Mouse (Mus musculus): ENCODE measurements around the gene Atp6v1e2.
A peak's percentile ranks its signal among the peaks of the same experiment; 100 is the strongest.

The Atp6v1e2 gene

DNA sequence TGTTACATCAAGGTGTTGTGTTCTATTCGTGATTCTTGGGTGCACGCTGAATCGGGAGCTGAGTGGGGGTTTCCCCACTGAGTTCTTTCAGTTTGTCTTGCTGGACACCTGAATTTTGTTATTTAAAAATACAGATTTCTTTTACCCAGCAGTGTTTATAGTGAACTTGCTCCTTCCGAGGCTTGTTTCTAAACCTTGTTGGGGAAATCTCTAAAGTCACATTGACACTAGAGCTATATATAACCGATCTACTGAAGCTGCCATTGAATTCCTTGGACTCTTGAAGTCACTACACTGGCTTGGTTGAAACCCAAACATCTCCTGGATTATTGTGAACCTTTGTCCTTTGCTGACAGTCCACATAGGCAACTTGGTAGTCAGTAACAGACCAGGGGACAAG, 9.5 kb upstream of the Atp6v1e2 start:
- H3K27me3 ChIP-seq (ENCODE audit: control insufficient read depth, insufficient read depth, low read length, poor library complexity, severe bottlenecking), result no peaks in the 10 kb centered on the region
- no peak for DNase-seq (ENCODE audit: low read depth, low spot score)
- H3K36me3 ChIP-seq (ENCODE audit: control insufficient read depth, insufficient read depth, low read length, poor library complexity, severe bottlenecking), result no peaks in the 10 kb centered on the region

DNA sequence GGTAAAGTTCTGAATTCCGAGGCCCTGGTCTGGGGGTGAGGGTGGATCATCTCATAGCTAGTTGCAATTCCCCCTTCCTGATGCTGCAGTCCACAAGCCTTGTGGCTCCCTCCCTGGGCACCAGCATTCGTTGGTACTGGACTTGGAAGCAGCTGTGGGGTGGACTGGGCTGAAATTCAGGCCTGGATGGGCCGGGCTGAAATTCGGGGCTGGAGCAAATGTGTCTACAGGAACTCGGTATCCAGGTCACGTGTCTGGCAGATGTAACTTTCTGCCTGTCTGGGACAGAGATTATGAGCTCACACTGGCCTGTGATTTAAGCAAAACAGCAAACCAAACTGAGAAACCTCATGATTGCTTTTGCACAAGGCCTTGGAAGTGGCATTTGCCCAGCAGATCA, 1.1 kb upstream of the Atp6v1e2 start:
- DNase-seq (ENCODE audit: low read depth, low spot score), result no peak
- Histone ChIP-seq H3K36me3 (ENCODE audit: control insufficient read depth, insufficient read depth, low read length, poor library complexity, severe bottlenecking) (no peaks in the 10 kb centered on the region), H3K27me3 (ENCODE audit: control insufficient read depth, insufficient read depth, low read length, poor library complexity, severe bottlenecking) (no peaks in the 10 kb centered on the region)

DNA sequence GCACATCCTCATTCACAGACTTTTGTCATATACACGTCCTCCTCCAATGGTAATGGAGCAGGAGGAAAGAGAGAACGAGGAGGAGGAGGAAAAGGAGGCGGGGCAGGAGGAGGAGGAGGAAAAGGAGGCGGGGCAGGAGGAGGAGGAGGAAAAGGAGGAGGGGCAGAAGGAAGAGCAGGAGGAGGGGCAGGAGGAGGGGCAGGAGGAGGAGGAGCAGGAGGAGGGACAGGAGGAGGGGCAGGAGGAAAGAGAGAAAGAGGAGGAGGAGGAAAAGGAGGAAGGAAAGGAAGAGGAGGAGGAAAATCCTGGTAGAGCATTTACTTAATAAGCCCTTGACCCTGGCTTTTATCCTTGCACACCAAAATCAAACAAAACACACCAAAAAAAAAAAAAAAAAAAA, 1.6 kb downstream of the Atp6v1e2 start:
- H3K36me3 ChIP-seq (ENCODE audit: control insufficient read depth, insufficient read depth, low read length, poor library complexity, severe bottlenecking), result no peaks in the 10 kb centered on the region
- no peak for DNase-seq (ENCODE audit: low read depth, low spot score)
- H3K27me3 ChIP-seq (ENCODE audit: control insufficient read depth, insufficient read depth, low read length, poor library complexity, severe bottlenecking), result no peaks in the 10 kb centered on the region

DNA sequence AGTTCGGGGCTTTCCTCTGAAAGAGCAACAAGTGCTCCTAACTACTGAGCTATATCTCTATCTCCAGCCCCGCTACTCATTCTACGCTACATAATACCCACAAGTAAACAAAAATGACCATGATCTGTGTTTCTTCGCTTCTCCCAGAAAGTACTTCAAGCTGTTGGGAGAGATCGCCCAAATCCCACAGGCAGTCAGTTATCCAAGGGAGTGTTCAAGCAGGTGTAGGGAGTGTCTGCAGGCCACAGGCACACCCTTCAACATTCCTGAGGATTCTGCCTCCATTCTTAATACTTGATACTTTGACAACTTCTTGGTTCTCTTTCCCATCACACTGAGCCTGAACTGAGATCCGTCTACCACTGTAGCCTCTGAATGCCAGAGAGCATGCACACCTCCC, 4.5 kb downstream of the Atp6v1e2 start:
- H3K36me3 ChIP-seq (ENCODE audit: control insufficient read depth, insufficient read depth, low read length, poor library complexity, severe bottlenecking), result no peaks in the 10 kb centered on the region
- no peaks in the 10 kb centered on the region for H3K27me3 ChIP-seq (ENCODE audit: control insufficient read depth, insufficient read depth, low read length, poor library complexity, severe bottlenecking)
- no peak for DNase-seq (ENCODE audit: low read depth, low spot score)

DNA sequence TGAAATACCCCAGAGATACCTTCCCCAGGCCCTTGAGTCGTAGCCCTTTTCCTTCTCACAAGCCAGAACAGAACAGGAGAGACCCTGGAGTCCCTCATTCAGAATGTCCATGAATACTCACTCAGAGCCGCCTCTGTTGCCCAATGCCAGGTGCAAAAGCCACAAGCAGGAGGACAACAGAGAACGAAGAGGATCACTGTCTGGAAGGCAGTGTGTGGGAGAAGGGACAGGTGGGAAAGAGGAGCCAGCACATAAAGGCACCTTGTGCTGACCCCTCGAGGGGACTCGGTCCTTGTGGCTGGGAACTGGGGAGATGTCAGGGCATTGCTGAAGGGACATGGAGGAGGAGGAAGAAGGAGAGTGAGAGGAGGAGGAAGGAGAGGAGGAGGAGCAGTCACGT, 5.6 kb downstream of the Atp6v1e2 start:
- Histone ChIP-seq H3K36me3 (ENCODE audit: control insufficient read depth, insufficient read depth, low read length, poor library complexity, severe bottlenecking) (no peaks in the 10 kb centered on the region), H3K27me3 (ENCODE audit: control insufficient read depth, insufficient read depth, low read length, poor library complexity, severe bottlenecking) (no peaks in the 10 kb centered on the region)
- no peak for DNase-seq (ENCODE audit: low read depth, low spot score)

DNA sequence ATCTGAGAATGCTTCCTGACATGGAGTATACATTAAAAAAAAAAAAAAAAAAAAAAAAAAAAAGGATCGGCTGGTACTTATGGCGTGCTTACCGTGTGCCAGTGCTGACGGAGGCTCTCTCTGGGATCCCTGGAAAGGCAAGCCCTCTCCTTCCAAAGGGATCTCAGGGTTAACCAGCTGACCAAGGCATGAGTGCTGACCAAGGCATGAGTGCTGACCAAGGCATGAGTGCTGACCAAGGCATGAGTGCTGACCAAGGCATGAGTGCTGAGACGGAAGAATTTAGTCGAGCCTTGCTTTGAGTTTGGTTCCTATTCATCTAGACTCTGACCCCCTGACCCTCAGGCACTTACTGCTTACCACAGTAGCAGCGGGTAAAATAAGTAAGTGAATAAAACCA, 9.0 kb downstream of the Atp6v1e2 start:
- no peaks in the 10 kb centered on the region for H3K27me3 ChIP-seq (ENCODE audit: control insufficient read depth, insufficient read depth, low read length, poor library complexity, severe bottlenecking)
- DNase-seq (ENCODE audit: low read depth, low spot score), result no peak
- no peaks in the 10 kb centered on the region for H3K36me3 ChIP-seq (ENCODE audit: control insufficient read depth, insufficient read depth, low read length, poor library complexity, severe bottlenecking)

DNA sequence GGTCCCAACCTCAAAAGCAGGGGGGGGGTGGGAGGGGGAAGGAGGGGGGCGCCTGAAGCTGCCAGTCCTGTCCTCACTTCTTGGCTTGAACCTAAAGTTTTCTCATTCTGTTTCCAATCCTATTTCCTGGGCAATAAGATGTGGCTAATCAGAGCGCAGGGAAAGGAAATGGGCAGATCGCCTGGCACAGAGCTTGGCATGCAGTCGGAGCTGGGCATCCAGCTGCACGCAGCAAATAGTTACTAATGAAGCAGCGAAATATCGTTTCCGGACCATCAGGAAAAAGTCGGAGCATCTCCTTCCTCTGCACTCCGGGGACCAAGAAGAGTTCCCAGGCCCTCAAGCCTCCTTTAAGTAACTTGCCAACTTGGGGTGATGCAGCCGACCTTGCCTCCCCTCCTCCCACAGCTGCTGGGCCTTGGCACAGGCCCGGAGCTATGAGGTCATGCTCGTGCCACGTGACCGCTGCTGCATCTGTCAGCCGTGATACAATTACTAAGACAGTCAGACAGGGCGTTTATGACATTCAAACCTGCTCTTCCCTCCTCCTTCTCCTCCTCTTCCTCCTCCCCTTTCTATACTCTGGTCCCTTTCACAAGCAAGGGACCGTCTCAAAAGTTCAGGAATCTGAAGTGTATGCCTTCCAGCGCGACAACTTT, 10.1 kb downstream of the Atp6v1e2 start:
- Histone ChIP-seq H3K36me3 (ENCODE audit: control insufficient read depth, insufficient read depth, low read length, poor library complexity, severe bottlenecking) (no peaks in the 10 kb centered on the region), H3K27me3 (ENCODE audit: control insufficient read depth, insufficient read depth, low read length, poor library complexity, severe bottlenecking) (no peaks in the 10 kb centered on the region)
- peak; percentile 70 for DNase-seq (ENCODE audit: low read depth, low spot score)

DNA sequence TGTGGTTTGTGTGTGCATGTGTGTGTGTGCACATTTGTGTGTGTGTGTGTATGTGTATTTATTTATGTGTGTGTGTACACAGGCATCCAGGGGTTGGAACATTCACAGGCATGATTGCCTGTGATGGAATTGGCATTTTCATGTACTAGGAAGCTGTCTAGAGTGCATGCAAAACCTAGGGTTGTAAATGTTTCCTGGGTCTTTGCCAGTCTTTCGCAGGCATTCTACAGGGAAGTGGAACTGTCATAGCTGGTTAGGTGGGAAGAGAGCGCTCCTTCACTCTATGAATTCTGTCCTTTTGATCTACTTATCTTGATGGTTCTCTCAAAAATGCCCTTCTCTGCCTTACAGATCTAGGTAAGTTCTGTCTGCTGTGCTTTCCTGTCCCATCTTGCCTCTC, 10.6 kb downstream of the Atp6v1e2 start:
- Histone ChIP-seq H3K27me3 (ENCODE audit: control insufficient read depth, insufficient read depth, low read length, poor library complexity, severe bottlenecking) (no peaks in the 10 kb centered on the region), H3K36me3 (ENCODE audit: control insufficient read depth, insufficient read depth, low read length, poor library complexity, severe bottlenecking) (no peaks in the 10 kb centered on the region)
- DNase-seq (ENCODE audit: low read depth, low spot score), result no peak

DNA sequence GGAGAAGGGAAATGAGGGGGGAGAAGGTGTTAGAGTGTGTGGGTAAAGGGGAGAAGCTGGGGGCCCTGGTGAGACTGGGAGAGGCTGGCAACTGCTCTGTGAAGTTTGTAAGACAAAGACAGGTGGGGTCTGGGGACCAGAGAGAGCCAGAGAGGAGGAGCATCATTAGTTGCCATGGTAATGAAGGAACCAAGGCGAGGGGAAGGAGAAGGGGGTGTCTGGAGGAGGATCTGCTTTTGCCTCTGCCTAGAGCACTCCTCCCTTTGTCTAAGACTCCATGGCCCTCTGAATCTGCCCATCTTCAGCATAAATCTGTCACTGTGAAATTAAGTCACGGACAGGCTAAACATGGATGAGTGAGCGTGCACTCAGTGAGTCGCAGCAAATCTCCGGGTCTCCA, 14.8 kb downstream of the Atp6v1e2 start:
- no peak for DNase-seq (ENCODE audit: low read depth, low spot score)
- H3K36me3 ChIP-seq (ENCODE audit: control insufficient read depth, insufficient read depth, low read length, poor library complexity, severe bottlenecking), result no peaks in the 10 kb centered on the region

DNA sequence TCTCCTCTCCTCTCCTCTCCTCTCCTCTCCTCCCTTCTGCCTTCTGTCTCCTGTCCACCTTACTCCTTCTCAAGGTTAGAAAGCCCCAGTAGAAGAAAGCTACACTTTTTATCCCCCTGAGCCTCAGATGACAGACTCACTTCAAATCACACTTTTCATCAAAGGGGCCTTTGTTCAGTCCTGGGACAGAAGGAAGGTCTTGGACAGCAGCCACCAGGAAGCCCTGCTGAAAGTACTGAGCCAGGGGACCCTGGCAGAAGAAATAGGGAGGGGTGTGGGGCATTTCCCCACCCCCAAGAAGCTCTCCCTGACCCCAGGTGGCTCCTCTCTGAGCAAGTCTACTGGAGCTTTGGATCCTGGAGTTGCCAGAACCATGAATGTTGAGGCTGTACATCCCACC, 17.7 kb downstream of the Atp6v1e2 start:
- no peaks in the 10 kb centered on the region for H3K27me3 ChIP-seq (ENCODE audit: control insufficient read depth, insufficient read depth, low read length, poor library complexity, severe bottlenecking)
- H3K36me3 ChIP-seq (ENCODE audit: control insufficient read depth, insufficient read depth, low read length, poor library complexity, severe bottlenecking), result no peaks in the 10 kb centered on the region
- DNase-seq (ENCODE audit: low read depth, low spot score), result no peak

More for the DNA sequence above, 14.8 kb downstream of the Atp6v1e2 start:
- H3K27me3 ChIP-seq (ENCODE audit: control insufficient read depth, insufficient read depth, low read length, poor library complexity, severe bottlenecking), result no peaks in the 10 kb centered on the region

DNA sequence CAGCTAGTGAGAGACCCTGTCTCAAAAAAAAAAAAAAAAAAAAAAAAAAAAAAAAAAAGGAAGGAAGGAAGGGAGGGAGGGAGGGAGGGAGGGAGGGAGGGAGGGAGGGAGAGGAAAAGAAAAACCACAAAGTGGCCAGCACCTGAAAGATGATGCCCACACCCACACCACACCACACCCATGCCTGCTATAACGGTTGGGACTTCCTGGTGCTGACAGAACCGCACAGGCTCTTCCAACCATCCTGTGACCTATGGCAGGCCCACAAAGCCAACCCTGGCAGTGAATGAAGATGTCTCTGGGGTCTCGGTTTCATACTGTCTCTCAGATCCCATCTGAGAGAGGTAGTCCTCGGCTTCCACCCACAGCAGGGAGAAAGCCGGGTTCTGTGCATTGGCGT, 18.3 kb downstream of the Atp6v1e2 start:
- no peaks in the 10 kb centered on the region for H3K36me3 ChIP-seq (ENCODE audit: control insufficient read depth, insufficient read depth, low read length, poor library complexity, severe bottlenecking)
- H3K27me3 ChIP-seq (ENCODE audit: control insufficient read depth, insufficient read depth, low read length, poor library complexity, severe bottlenecking), result no peaks in the 10 kb centered on the region
- DNase-seq (ENCODE audit: low read depth, low spot score), result no peak

DNA sequence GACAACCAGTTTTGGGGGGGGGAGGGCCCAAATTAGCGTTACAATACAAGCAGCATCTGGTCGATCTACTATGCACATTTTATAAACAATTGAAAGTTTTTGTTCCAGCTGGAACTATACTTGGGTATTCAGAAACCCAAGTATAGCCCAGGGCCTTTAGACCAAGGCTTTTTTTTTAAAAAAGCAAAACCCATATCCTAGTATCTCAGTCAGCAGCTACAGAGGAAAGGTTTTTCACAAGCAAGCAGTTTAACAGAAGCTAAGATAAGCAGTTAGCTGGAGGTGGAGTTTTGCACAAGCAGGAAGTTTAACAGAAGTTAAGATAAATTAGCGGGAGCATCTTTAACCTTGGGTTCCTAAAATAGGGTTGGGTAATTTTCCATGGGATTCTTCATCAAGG, 20.9 kb downstream of the Atp6v1e2 start:
- Histone ChIP-seq H3K27me3 (ENCODE audit: control insufficient read depth, insufficient read depth, low read length, poor library complexity, severe bottlenecking) (no peaks in the 10 kb centered on the region), H3K36me3 (ENCODE audit: control insufficient read depth, insufficient read depth, low read length, poor library complexity, severe bottlenecking) (no peaks in the 10 kb centered on the region)
- no peak for DNase-seq (ENCODE audit: low read depth, low spot score)

DNA sequence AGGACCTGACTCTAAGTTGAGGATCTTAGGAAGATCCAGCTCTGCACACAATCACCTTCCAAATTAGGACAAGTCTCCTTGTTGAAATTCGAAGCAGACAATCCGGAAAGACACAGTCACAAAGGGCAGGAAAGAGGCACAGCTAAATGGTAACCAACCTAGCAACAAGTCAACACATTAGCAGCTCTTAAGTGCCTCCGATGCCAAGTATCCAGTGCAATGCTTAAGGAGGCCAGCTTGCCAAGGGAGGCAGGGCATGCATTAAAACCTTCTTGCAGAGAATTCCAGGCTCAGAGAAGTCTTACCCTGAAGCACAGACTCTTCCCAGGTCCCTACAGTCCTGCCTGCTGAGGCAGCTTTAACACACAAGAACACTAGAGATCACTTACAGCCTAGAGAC, 23.0 kb downstream of the Atp6v1e2 start:
- DNase-seq (ENCODE audit: low read depth, low spot score), result no peak
- Histone ChIP-seq H3K36me3 (ENCODE audit: control insufficient read depth, insufficient read depth, low read length, poor library complexity, severe bottlenecking) (no peaks in the 10 kb centered on the region), H3K27me3 (ENCODE audit: control insufficient read depth, insufficient read depth, low read length, poor library complexity, severe bottlenecking) (no peaks in the 10 kb centered on the region)

DNA sequence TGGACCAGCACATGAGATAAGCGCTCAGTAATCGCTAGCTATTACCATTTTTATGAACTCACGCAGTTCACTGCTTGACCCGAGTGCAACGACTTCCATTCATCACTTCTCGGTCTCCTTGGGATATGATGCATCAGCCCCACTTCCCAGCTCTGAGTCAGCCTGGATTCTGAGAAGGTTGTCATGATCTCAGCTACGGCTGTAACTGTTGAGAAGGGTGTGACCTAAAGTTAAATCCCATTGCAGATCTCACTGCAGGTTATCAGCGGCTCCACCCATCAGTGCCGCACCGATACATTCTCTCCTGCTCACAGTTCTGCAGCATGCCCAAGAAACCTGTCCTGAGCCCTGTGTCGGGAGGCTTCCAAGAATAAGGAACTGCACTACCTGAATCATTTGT, 28.0 kb downstream of the Atp6v1e2 start:
- no peaks in the 10 kb centered on the region; the same call in 1 of the 2 replicates for H3K27me3 ChIP-seq (ENCODE audit: control insufficient read depth, insufficient read depth, low read length, poor library complexity, severe bottlenecking)
- DNase-seq (ENCODE audit: low read depth, low spot score), result no peak
- no peaks in the 10 kb centered on the region for H3K36me3 ChIP-seq (ENCODE audit: control insufficient read depth, insufficient read depth, low read length, poor library complexity, severe bottlenecking)

DNA sequence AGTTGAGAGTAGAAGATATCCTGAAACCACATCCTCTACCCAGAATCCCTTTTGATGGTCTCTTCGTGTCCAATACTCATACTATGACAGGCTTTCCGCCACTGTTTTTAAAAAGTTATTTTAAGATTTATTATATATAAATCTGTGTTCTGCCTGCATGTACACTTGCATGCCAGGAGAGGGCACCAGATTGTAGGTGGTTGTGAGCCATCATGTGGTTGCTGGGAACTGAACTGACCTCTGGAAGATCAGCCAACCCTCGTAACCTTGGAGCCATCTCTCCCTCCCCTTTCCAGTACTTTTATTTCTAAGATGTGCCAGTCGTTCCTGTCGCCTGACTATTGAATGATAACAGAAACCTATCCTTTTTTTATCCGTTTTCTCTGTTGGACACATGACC, 28.9 kb downstream of the Atp6v1e2 start:
- no peaks in the 10 kb centered on the region; the same call in 1 of the 2 replicates for H3K27me3 ChIP-seq (ENCODE audit: control insufficient read depth, insufficient read depth, low read length, poor library complexity, severe bottlenecking)
- DNase-seq (ENCODE audit: low read depth, low spot score), result peak; percentile 67
- H3K36me3 ChIP-seq (ENCODE audit: control insufficient read depth, insufficient read depth, low read length, poor library complexity, severe bottlenecking), result no peaks in the 10 kb centered on the region

DNA sequence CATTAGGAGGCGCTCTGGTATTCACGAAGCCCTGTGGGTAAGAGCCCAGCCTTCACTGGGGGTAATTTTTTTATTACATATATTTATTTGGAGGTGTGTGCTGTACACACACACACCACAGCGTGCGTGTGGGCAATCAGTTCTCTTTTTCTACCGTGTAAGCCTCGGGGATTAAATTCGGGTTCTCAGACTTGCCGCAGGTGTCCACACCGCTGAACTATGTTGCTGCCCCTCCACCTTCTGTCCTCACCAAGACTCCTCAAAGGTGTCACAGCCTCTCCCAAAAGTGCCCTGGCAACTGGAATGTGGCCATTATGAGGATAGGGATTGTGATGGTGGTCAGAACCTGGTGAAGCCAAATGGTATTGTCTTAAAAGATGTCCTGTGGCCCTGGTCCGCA, 30.6 kb downstream of the Atp6v1e2 start, which contains the start of gene Tmem247:
TSS of gene Tmem247 (plus strand) at position 301 of the 400 bp plus-strand sequence.
- Histone ChIP-seq H3K36me3 (ENCODE audit: control insufficient read depth, insufficient read depth, low read length, poor library complexity, severe bottlenecking) (no peaks in the 10 kb centered on the region), H3K27me3 (ENCODE audit: control insufficient read depth, insufficient read depth, low read length, poor library complexity, severe bottlenecking) (no peaks in the 10 kb centered on the region; the same call in 1 of the 2 replicates)
- no peak for DNase-seq (ENCODE audit: low read depth, low spot score)
